Mouse (Mus musculus) gastrocnemius, postnatal 10 days (tissue): ENCODE measurements around the gene Mup13. TPM values are rescaled to one million over a fixed set of nuclear protein-coding genes. Genes with fewer than 3 reads are reported as not detected.
"Not testable (repeated sequence)": the region's sequence is repeated elsewhere in the genome, so short reads cannot be mapped to it uniquely, and the experiment has no call there.

Experiments used
- DNase-seq: peaks from one replicate; pipeline ENCODE4 v3.0.0; 2021; ENCODE audit warnings: mixed read lengths
- long read RNA-seq, 2 experiments: library from polyadenylated mRNA; stranded (forward); transcript quantifications; one replicate each; pipeline ENCODE4 v2.0.0; 2021
- total RNA-seq, 2 experiments: library from RNA; stranded (reverse); gene quantifications; 2 replicates each; pipeline ENCODE4 v1.2.3; 2021

Gene Mup13
- not detected for total RNA-seq
- long read RNA-seq, experiment 1 = 0 reads
- long read RNA-seq, experiment 2 = 0 reads

GRCm38 (mm10) chr4:61228186-61228585 is at the start of gene Mup13:
Gene Mup13 (minus strand): TSS chr4:61228286.
- not testable (repeated sequence) for DNase-seq

Other genes with a start within 250 kb of the Mup13 start
- gene Mup14, start 75.7 kb upstream of the Mup13 start, total RNA-seq = not detected
- not detected for gene Mup15, start 211.5 kb upstream of the Mup13 start, total RNA-seq